In the genomic region with DNA sequence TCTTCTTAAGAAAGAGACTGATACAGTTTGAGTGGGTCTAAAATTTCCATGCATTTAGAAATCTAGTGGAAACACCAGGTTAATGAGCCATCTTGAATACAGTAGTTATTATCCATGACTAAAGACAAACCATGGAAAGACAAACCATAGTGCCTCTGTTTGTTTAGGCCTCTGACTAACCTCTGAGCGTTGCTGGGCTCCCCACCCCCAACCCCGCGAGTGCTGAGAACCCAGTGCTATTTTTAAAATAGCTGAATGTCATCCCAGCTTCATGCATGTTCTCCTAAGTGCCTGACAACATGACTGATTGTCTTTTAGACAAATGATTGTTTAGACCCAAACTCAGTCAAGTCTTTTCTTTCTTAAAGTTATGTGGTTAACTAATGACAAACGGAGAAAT, we compare ENCODE assay signal across 12 mouse cellular contexts. TPM values are rescaled to one million over a fixed set of nuclear protein-coding genes. Genes with fewer than 3 reads are reported as not detected.
A peak's percentile ranks its signal among the peaks of the same experiment; 100 is the strongest.
DNase-seq lines count a peak whose midpoint lies in the region; TF ChIP-seq lines count a peak whose summit lies in the region.
"Had no signal": no experiment of that assay in that cellular context is flagged by ENCODE, and none has a peak within 500 bp of the region (broad histone marks: within the 10 kb centered on the region; RNA-seq: fewer than 3 reads in every experiment).

No protein-coding gene starts in this region.

- no peaks in the 10 kb centered on the region for H3K9me3 ChIP-seq in CH12.LX (replicated peaks; ENCODE audit: low read length)
- H3K9me3 ChIP-seq: intestine, embryonic 15.5 days; limb, embryonic 13.5 days had no signal

- no peak for TF ChIP-seq EP300 in CH12.LX (IDR thresholded peaks at IDR 0.05; ENCODE audit: low read length)

- no peak for TF ChIP-seq CTCF in CH12.LX (conservative IDR thresholded peaks at IDR 0.05 in 1 of 2, IDR thresholded peaks at IDR 0.05 in 1 of 2; ENCODE audit: low read depth in 2 of 2, low read length in 2 of 2)

- DNase-seq in adrenal gland, adult 2 months, result peak; percentile 45
- no peak for DNase-seq in adrenal gland, adult 8-10 months
- peak; percentile 54 for DNase-seq in CH12.LX (ENCODE audit: extremely low read depth)
- peak; percentile 20 for DNase-seq in gastrocnemius, postnatal 10 days
- peak; percentile 77 to 84 for DNase-seq in heart, postnatal 10 days
- no peak for DNase-seq in yolk sac, embryonic 10.5 days (ENCODE audit: low spot score)
- DNase-seq in natural killer cell, adult 2 months (ENCODE audit: low spot score in 2 of 2), result no peak
- DNase-seq in cerebellum, postnatal 25 days, result no peak
- DNase-seq: cerebellum, adult 11 months; lung, postnatal 14 days had no signal

- H3K27me3 ChIP-seq in CH12.LX (replicated peaks), result no peaks in the 10 kb centered on the region
- H3K27me3 ChIP-seq: intestine, embryonic 15.5 days had no signal

- no peak overlapping the region; the same call in 1 of the 2 replicates for H3K9ac ChIP-seq in CH12.LX (ENCODE audit: insufficient read depth, low read depth)
- H3K9ac ChIP-seq: intestine, embryonic 15.5 days; limb, embryonic 13.5 days had no signal

- no peak overlapping the region for H3K4me3 ChIP-seq in CH12.LX (replicated peaks in 1 of 3; ENCODE audit: low read depth in 2 of 3, low read length in 2 of 3, poor library complexity in 1 of 3)
- H3K4me3 ChIP-seq: intestine, embryonic 15.5 days; limb, embryonic 13.5 days had no signal

- intact Hi-C loops in heart, postnatal 10 days (cut with DNase I), result loop anchor here (2.0 to 5.0 kb wide), 4 partner anchors 38 to 305 kb away; a partner anchor contains a TSS

- no peak for TF ChIP-seq POLR2A in CH12.LX (IDR thresholded peaks at IDR 0.05; ENCODE audit: low read depth, low read length)

- in situ Hi-C loops in CH12.LX (cut with MboI; ENCODE audit: low pct_ligation_motif_present, low pct_unique_long_range_greater_than_20kb, low sequenced_read_pairs), result no loop called here

- H3K79me2 ChIP-seq in CH12.LX (replicated peaks; ENCODE audit: control insufficient read depth, extremely low read depth, insufficient read depth, poor library complexity, severe bottlenecking), result no peaks in the 10 kb centered on the region

- H3K36me3 ChIP-seq in CH12.LX (replicated peaks in 1 of 2; ENCODE audit: control insufficient read depth in 1 of 2, insufficient read depth in 1 of 2, low read length in 1 of 2), result peaks cover 0 to 7% of the 10 kb centered on the region in 2 experiments
- H3K36me3 ChIP-seq: intestine, embryonic 15.5 days; limb, embryonic 13.5 days had no signal

- no peak for TF ChIP-seq RAD21 in CH12.LX (IDR thresholded peaks at IDR 0.05; ENCODE audit: low read depth, low read length)

- peak overlapping the region; percentile 14; the same call in 1 of the 2 replicates for H3K4me2 ChIP-seq in CH12.LX (ENCODE audit: insufficient read depth, low read depth, poor library complexity, severe bottlenecking)
- H3K4me2 ChIP-seq: intestine, embryonic 15.5 days; limb, embryonic 13.5 days had no signal

- dilution Hi-C loops in CH12.LX (cut with MboI; ENCODE audit: extremely low pct_ligation_motif_present, extremely low pct_unique_long_range_greater_than_20kb, low sequenced_read_pairs), result no loop called here

- H3K4me1 ChIP-seq in CH12.LX (ENCODE audit: control insufficient read depth in 1 of 2, insufficient read depth in 2 of 2), result peaks cover 22 to 69% of the 10 kb centered on the region in 2 experiments
- H3K4me1 ChIP-seq: intestine, embryonic 15.5 days had no signal

- H3K27ac ChIP-seq in CH12.LX (ENCODE audit: insufficient read depth, low read depth), result no peak overlapping the region
- H3K27ac ChIP-seq: intestine, embryonic 15.5 days; limb, embryonic 13.5 days had no signal

TF ChIP-seq in CH12.LX, 34 proteins besides CTCF, POLR2A, EP300 and RAD21:
- TF ChIP-seq MEF2A (IDR thresholded peaks at IDR 0.05; ENCODE audit: borderline replicate concordance, low read depth, low read length) (peak; percentile 52; the same call in 1 of the 2 replicates), SMC3 (IDR thresholded peaks at IDR 0.05; ENCODE audit: low read depth, low read length) (no peak)

RNA-seq across cellular contexts. Expression of a gene that starts 39.0 kb away (rescaled TPM):
- total RNA-seq in adrenal gland, adult 2 months (2021), result 1 to 10 TPM; 5.9 to 8.5 TPM
- 8.3 and 8.9 TPM in 2 replicates for polyA plus RNA-seq in adrenal gland, adult 2 months (2012; rRNA removed)
- total RNA-seq in adrenal gland, adult 8-10 months (2022), result 10 to 100 TPM in 3 of 4 experiments, 1 to 10 TPM in 1; 7.5 to 16.0 (median 12.6) TPM
- total RNA-seq in CH12.LX (2012; rRNA removed) (10.2 and 10.3 TPM in 2 replicates), CH12.LX (2014; rRNA removed) (13.6 and 15.4 TPM in 2 replicates)
- polyA plus RNA-seq in CH12.LX (2012; ENCODE audit: insufficient read length, low read depth), result 6.9 and 7.0 TPM in 2 replicates
- 1 to 10 TPM; 5.7 to 9.9 TPM for total RNA-seq in gastrocnemius, postnatal 10 days (2021)
- 1 to 10 TPM; 6.0 to 6.8 TPM for total RNA-seq in heart, postnatal 10 days (2021)

RNA-seq across cellular contexts. Expression of a gene that starts 39.1 kb away (rescaled TPM):
- total RNA-seq in adrenal gland, adult 2 months (2021), result 10 to 100 TPM; 12.0 to 15.4 TPM
- 1.6 and 1.8 TPM in 2 replicates for polyA plus RNA-seq in adrenal gland, adult 2 months (2012; rRNA removed)
- 10 to 100 TPM; 13.1 to 19.5 (median 14.6) TPM for total RNA-seq in adrenal gland, adult 8-10 months (2022)
- total RNA-seq in CH12.LX (2012; rRNA removed) (21.9 and 26.3 TPM in 2 replicates), CH12.LX (2014; rRNA removed) (51.3 and 57.7 TPM in 2 replicates)
- polyA plus RNA-seq in CH12.LX (2012; ENCODE audit: insufficient read length, low read depth), result 40.4 and 40.5 TPM in 2 replicates
- 10 to 100 TPM in 1 of 2 experiments, 1 to 10 TPM in 1; 6.8 to 11.7 TPM for total RNA-seq in gastrocnemius, postnatal 10 days (2021)
- total RNA-seq in heart, postnatal 10 days (2021), result 10 to 100 TPM; 43.0 to 44.7 TPM

Comparison
In these comparisons a context has a peak if more than half of its experiments do, and no peak if none do; other contexts are left out.
1. DNase-seq: peak in adrenal gland, adult 2 months (single experiment), CH12.LX (single experiment), gastrocnemius, postnatal 10 days (single experiment) and heart, postnatal 10 days (2 of 2); none in adrenal gland, adult 8-10 months (single experiment), yolk sac, embryonic 10.5 days (single experiment), natural killer cell, adult 2 months (0 of 2) and cerebellum, postnatal 25 days (0 of 2).